In genomic region chr6:142757334-142757965, GRCm38 (mm10) we compare ENCODE assay signal across 8 mouse cellular contexts. TPM values are rescaled to one million over a fixed set of nuclear protein-coding genes. Genes with fewer than 3 reads are reported as not detected.
DNase-seq lines count a peak whose midpoint lies in the region; ATAC-seq and TF ChIP-seq lines count a peak whose summit lies in the region.

No protein-coding gene starts in this region.

- no peak for TF ChIP-seq POLR2A in cerebellum, adult 2 months (IDR thresholded peaks at IDR 0.05; ENCODE audit: borderline replicate concordance, insufficient read depth, low read length)
- TF ChIP-seq POLR2A in limb, embryonic 14.5 days (IDR thresholded peaks at IDR 0.05; ENCODE audit: borderline replicate concordance, extremely low read depth, insufficient read depth, insufficient read length), result no peak

- no peak for TF ChIP-seq CTCF in cerebellum, adult 2 months (IDR thresholded peaks at IDR 0.05; ENCODE audit: borderline replicate concordance, insufficient read depth, low read depth, low read length)
- no peak for TF ChIP-seq CTCF in G1E (IDR thresholded peaks at IDR 0.05; ENCODE audit: low read depth, low read length)

- peak overlapping the region; percentile 44; the same call in 1 of the 2 replicates for H3K27ac ChIP-seq in cerebellum, adult 2 months (ENCODE audit: insufficient read depth, low read length)
- H3K27ac ChIP-seq in forebrain, embryonic 13.5 days, result peak overlapping the region; percentile 80; the same call in 1 of the 2 replicates
- H3K27ac ChIP-seq in limb, embryonic 14.5 days (replicated peaks; ENCODE audit: low read depth, low read length), result no peak overlapping the region
- peak overlapping the region; percentile 86 for H3K27ac ChIP-seq in neural tube, embryonic 13.5 days (replicated peaks)

- H3K4me1 ChIP-seq in cerebellum, adult 2 months (ENCODE audit: control insufficient read depth, insufficient read depth, low read length), result no peaks in the 10 kb centered on the region
- peaks cover 70% of the 10 kb centered on the region for H3K4me1 ChIP-seq in G1E (ENCODE audit: insufficient read depth, low read depth, low read length)
- peaks cover 33% of the 10 kb centered on the region for H3K4me1 ChIP-seq in forebrain, embryonic 13.5 days
- H3K4me1 ChIP-seq in limb, embryonic 14.5 days (ENCODE audit: control insufficient read depth, insufficient read depth, low read length), result peaks cover 12% of the 10 kb centered on the region; the same call in 1 of the 2 replicates
- H3K4me1 ChIP-seq in neural tube, embryonic 13.5 days (replicated peaks), result peaks cover 31% of the 10 kb centered on the region

- H3K9ac ChIP-seq in forebrain, embryonic 13.5 days, result peak overlapping the region; percentile 97
- H3K9ac ChIP-seq in limb, embryonic 14.5 days (ENCODE audit: low read depth, low read length, severe bottlenecking), result peak overlapping the region; percentile 90
- peak overlapping the region; percentile 84 for H3K9ac ChIP-seq in neural tube, embryonic 13.5 days

- peak overlapping the region; percentile 72 for H3K4me2 ChIP-seq in forebrain, embryonic 13.5 days
- peak overlapping the region; percentile 64 for H3K4me2 ChIP-seq in limb, embryonic 14.5 days (replicated peaks; ENCODE audit: low read depth, low read length, severe bottlenecking)
- H3K4me2 ChIP-seq in neural tube, embryonic 13.5 days, result peak overlapping the region; percentile 68

- H3K36me3 ChIP-seq in G1E (replicated peaks), result peaks cover 45% of the 10 kb centered on the region
- peaks cover 20% of the 10 kb centered on the region for H3K36me3 ChIP-seq in forebrain, embryonic 13.5 days (ENCODE audit: poor library complexity, severe bottlenecking)
- peaks cover 25% of the 10 kb centered on the region for H3K36me3 ChIP-seq in limb, embryonic 14.5 days (ENCODE audit: control insufficient read depth, insufficient read depth, low read length)
- peaks cover 27% of the 10 kb centered on the region for H3K36me3 ChIP-seq in neural tube, embryonic 13.5 days

- WGBS in cerebellum, adult 2 months, result 43% methylated on average over 10 of the region's 10 CpGs
- WGBS in forebrain, embryonic 13.5 days, result 48% methylated on average over 10 of the region's 10 CpGs
- 49% methylated on average over 10 of the region's 10 CpGs for WGBS in limb, embryonic 14.5 days
- 47% methylated on average over 10 of the region's 10 CpGs for WGBS in neural tube, embryonic 13.5 days

- peak; percentile 85 for ATAC-seq in G1E (ENCODE audit: extremely low read depth, insufficient number of reproducible peaks, low FRiP score, poor library complexity, severe bottlenecking)
- ATAC-seq in forebrain, embryonic 13.5 days, result no peak
- ATAC-seq in limb, embryonic 14.5 days (ENCODE audit: low FRiP score, low read depth), result no peak
- no peak for ATAC-seq in neural tube, embryonic 13.5 days (ENCODE audit: low read depth)

- no peaks in the 10 kb centered on the region for H3K9me3 ChIP-seq in G1E (replicated peaks)
- H3K9me3 ChIP-seq in forebrain, embryonic 13.5 days (replicated peaks), result no peaks in the 10 kb centered on the region
- H3K9me3 ChIP-seq in limb, embryonic 14.5 days (ENCODE audit: control insufficient read depth, low read length), result no peaks in the 10 kb centered on the region
- no peaks in the 10 kb centered on the region for H3K9me3 ChIP-seq in neural tube, embryonic 13.5 days

- DNase-seq in cerebellum, adult 2 months, result no peak
- DNase-seq in cerebellum, adult 8-10 months, result no peak
- peak; percentile 67 for DNase-seq in G1E (ENCODE audit: low spot score)
- peak; percentile 25 for DNase-seq in limb, embryonic 14.5 days (ENCODE audit: low spot score)
- DNase-seq in cerebellum, postnatal 14 days, result no peak
- no peak for DNase-seq in cerebellum, adult 11-12 months

- peak overlapping the region; percentile 81 for H3K4me3 ChIP-seq in cerebellum, adult 2 months (replicated peaks; ENCODE audit: insufficient read depth, low read depth, low read length)
- peak overlapping the region; percentile 84 for H3K4me3 ChIP-seq in G1E (ENCODE audit: low read depth, low read length)
- peak overlapping the region; percentile 86 for H3K4me3 ChIP-seq in forebrain, embryonic 13.5 days
- H3K4me3 ChIP-seq in limb, embryonic 14.5 days (replicated peaks; ENCODE audit: low read length), result peak overlapping the region; percentile 87
- H3K4me3 ChIP-seq in neural tube, embryonic 13.5 days, result peak overlapping the region; percentile 71

- H3K27me3 ChIP-seq in cerebellum, adult 2 months (ENCODE audit: control insufficient read depth, insufficient read depth, low read length), result no peaks in the 10 kb centered on the region
- H3K27me3 ChIP-seq in G1E (ENCODE audit: insufficient read depth, low read length), result no peaks in the 10 kb centered on the region
- peaks cover 20% of the 10 kb centered on the region for H3K27me3 ChIP-seq in forebrain, embryonic 13.5 days
- no peaks in the 10 kb centered on the region; the same call in 1 of the 2 replicates for H3K27me3 ChIP-seq in limb, embryonic 14.5 days (ENCODE audit: control insufficient read depth, insufficient read depth, low read length)
- H3K27me3 ChIP-seq in neural tube, embryonic 13.5 days, result 0 out of 2 replicates have a peak, but pooled peaks cover 18% of the 10 kb centered on the region

RNA-seq across cellular contexts. Expression of gene Cmas, which starts 1.0 kb away (rescaled TPM):
- 84.3 and 90.4 TPM in 2 replicates for polyA plus RNA-seq in cerebellum, adult 2 months (2012; rRNA removed)
- total RNA-seq in G1E (2014; fragmentation: Nextera tagmentation) (55.3 and 76.0 TPM in 2 replicates), G1E (2017) (79.6 and 80.6 TPM in 2 replicates)
- polyA plus RNA-seq in G1E (2012), result 53.2 and 79.0 TPM in 2 replicates
- polyA plus RNA-seq in forebrain, embryonic 13.5 days (2015; fragmentation: Nextera tagmentation; extraction: Ambion mirVana), result 129 and 133 TPM in 2 replicates
- polyA plus RNA-seq in limb, embryonic 14.5 days (2012; rRNA removed), result 40.7 and 54.5 TPM in 2 replicates
- 88.7 and 95.8 TPM in 2 replicates for polyA plus RNA-seq in limb, embryonic 14.5 days (2014; fragmentation: Nextera tagmentation; extraction: Ambion mirVana)
- 174 and 175 TPM in 2 replicates for polyA plus RNA-seq in neural tube, embryonic 13.5 days (2015; fragmentation: Nextera tagmentation; extraction: Ambion mirVana)

RNA-seq across cellular contexts. Expression of gene Sult6b2, which starts 46.9 kb away (rescaled TPM):
- 0.38 and 0.44 TPM in 2 replicates for polyA plus RNA-seq in cerebellum, adult 2 months (2012; rRNA removed)
- total RNA-seq in G1E (2014; fragmentation: Nextera tagmentation), result not detected in 2 replicates
- total RNA-seq in G1E (2017), result 0.16 TPM in 1 of 2 replicates, not detected in the other
- polyA plus RNA-seq in G1E (2012), result not detected in 2 replicates
- not detected in 2 replicates for polyA plus RNA-seq in forebrain, embryonic 13.5 days (2015; fragmentation: Nextera tagmentation; extraction: Ambion mirVana)
- polyA plus RNA-seq in limb, embryonic 14.5 days (2012; rRNA removed), result 0.13 TPM in 1 of 2 replicates, not detected in the other
- 0.08 TPM in 1 of 2 replicates, not detected in the other for polyA plus RNA-seq in limb, embryonic 14.5 days (2014; fragmentation: Nextera tagmentation; extraction: Ambion mirVana)
- polyA plus RNA-seq in neural tube, embryonic 13.5 days (2015; fragmentation: Nextera tagmentation; extraction: Ambion mirVana), result 0.14 and 0.25 TPM in 2 replicates

RNA-seq across cellular contexts. Expression of gene Abcc9, which starts 55.3 kb away (rescaled TPM):
- polyA plus RNA-seq in cerebellum, adult 2 months (2012; rRNA removed), result 3.3 and 3.6 TPM in 2 replicates
- total RNA-seq in G1E (2014; fragmentation: Nextera tagmentation) (not detected in 2 replicates), G1E (2017) (0.12 and 0.27 TPM in 2 replicates)
- not detected in 2 replicates for polyA plus RNA-seq in G1E (2012)
- 1.6 and 1.7 TPM in 2 replicates for polyA plus RNA-seq in forebrain, embryonic 13.5 days (2015; fragmentation: Nextera tagmentation; extraction: Ambion mirVana)
- polyA plus RNA-seq in limb, embryonic 14.5 days (2012; rRNA removed), result 7.1 and 7.3 TPM in 2 replicates
- 2.8 and 4.0 TPM in 2 replicates for polyA plus RNA-seq in limb, embryonic 14.5 days (2014; fragmentation: Nextera tagmentation; extraction: Ambion mirVana)
- polyA plus RNA-seq in neural tube, embryonic 13.5 days (2015; fragmentation: Nextera tagmentation; extraction: Ambion mirVana), result 3.4 and 3.5 TPM in 2 replicates

Comparison
In these comparisons a context has a peak if more than half of its experiments do, and no peak if none do; other contexts are left out.
1. DNase-seq: peak in G1E (single experiment) and limb, embryonic 14.5 days (single experiment); none in cerebellum, adult 2 months (0 of 2), cerebellum, adult 8-10 months (single experiment), cerebellum, postnatal 14 days (0 of 2) and cerebellum, adult 11-12 months (single experiment).
2. Peak in every context shown above with its lines, with median percentiles within 50 percentile points of each other: H3K4me3 ChIP-seq, H3K4me2 ChIP-seq and H3K9ac ChIP-seq.